Mouse (Mus musculus): ENCODE data around the gene Npas2. TPM values are rescaled to one million over a fixed set of nuclear protein-coding genes. Genes with fewer than 3 reads are reported as not detected.
A peak's percentile ranks its signal among the peaks of the same experiment; 100 is the strongest.

The Npas2 gene
- total RNA-seq, 2 experiments from 2014 or later, result 65.7 to 75.6 TPM

GRCm38 (mm10) chr1:39317935-39318334, 124.4 kb downstream of the Npas2 start:
- intact Hi-C loops (cut with DNase I), result loop anchor here (5.0 kb wide), 2 partner anchors 126 to 221 kb away; partner anchors contain the start of gene Npas2
- H3K27ac ChIP-seq, result peak overlapping the region; percentile 83
- no peak for TF ChIP-seq CTCF (IDR thresholded peaks at IDR 0.05)
- DNase-seq (ENCODE audit: extremely low spot score in 1 of 2, low spot score in 2 of 2), result no peak
- H3K4me3 ChIP-seq, result no peak overlapping the region

- TF ChIP-seq CTCF (IDR thresholded peaks at IDR 0.05), result no peak
- intact Hi-C loops (cut with DNase I), result loop anchor here (5.0 kb wide), 2 partner anchors 127 to 222 kb away; partner anchors contain the start of gene Npas2
- Histone ChIP-seq H3K27ac (peak overlapping the region; percentile 83), H3K4me3 (no peak overlapping the region)
- peak; percentile 33 to 36 for DNase-seq (ENCODE audit: extremely low spot score in 1 of 2, low spot score in 2 of 2)
Measured at GRCm38 (mm10) chr1:39318870-39319269, 125.3 kb downstream of the Npas2 start.

DNA sequence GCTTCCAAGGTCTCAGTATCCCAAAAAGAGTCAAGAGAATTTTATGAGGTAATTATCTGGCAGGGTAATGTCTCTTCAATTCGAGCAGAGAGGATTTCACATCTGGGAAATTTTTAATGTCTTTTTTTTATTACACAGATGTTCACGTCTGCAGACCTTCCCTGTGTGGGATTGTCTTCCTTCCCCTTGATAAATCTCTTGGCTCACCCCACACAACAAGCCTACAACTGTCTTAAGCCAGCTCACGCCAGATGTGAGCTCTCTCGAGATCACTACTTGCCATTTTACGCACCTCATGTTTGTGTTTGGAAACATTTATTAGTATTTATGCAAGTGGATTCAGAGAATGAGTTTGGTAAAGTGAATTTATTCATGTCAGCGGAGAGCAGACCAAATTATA, 128.4 kb downstream of the Npas2 start:
- intact Hi-C loops (cut with DNase I), result no loop called here

DNA sequence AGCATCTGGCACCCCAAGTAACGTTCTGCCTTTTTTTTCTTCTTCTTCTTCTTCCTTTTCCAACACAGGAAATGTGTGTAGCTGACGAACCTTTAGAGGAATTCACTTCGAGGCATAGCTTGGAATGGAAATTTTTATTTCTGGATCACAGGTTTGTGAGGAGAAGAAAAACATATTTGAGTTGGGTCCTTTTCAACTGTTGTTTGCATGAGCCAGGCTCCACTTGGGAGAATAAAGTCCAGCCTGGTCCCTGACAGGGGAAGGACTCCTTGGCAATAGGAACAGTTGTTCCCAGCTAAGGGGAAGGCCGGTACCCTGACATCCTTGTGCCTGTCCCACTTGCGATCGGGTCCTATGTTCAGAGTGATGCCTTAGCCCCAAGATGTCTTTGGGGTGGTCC, 131.7 kb downstream of the Npas2 start:
- Histone ChIP-seq H3K4me3 (no peak overlapping the region), H3K27ac (no peak overlapping the region)
- TF ChIP-seq CTCF (IDR thresholded peaks at IDR 0.05), result no peak
- no peak for DNase-seq (ENCODE audit: extremely low spot score in 1 of 2, low spot score in 2 of 2)
- intact Hi-C loops (cut with DNase I), result no loop called here

More for the DNA sequence above, 128.4 kb downstream of the Npas2 start:
- Histone ChIP-seq H3K27ac (no peak overlapping the region), H3K4me3 (no peak overlapping the region)
- no peak for DNase-seq (ENCODE audit: extremely low spot score in 1 of 2, low spot score in 2 of 2)
- TF ChIP-seq CTCF (IDR thresholded peaks at IDR 0.05), result no peak

- TF ChIP-seq CTCF (IDR thresholded peaks at IDR 0.05), result no peak
- no peak overlapping the region for H3K4me3 ChIP-seq
- intact Hi-C loops (cut with DNase I), result no loop called here
- DNase-seq (ENCODE audit: extremely low spot score in 1 of 2, low spot score in 2 of 2), result peak in 1 of 2 experiments; percentile 26
- H3K27ac ChIP-seq, result peak overlapping the region; percentile 24; the same call in 1 of the 2 replicates
Measured at GRCm38 (mm10) chr1:39327546-39327945, 134.0 kb downstream of the Npas2 start.

- intact Hi-C loops (cut with DNase I), result no loop called here
- Histone ChIP-seq H3K27ac (no peak overlapping the region), H3K4me3 (no peak overlapping the region)
- TF ChIP-seq CTCF (IDR thresholded peaks at IDR 0.05), result no peak
- no peak for DNase-seq (ENCODE audit: extremely low spot score in 1 of 2, low spot score in 2 of 2)
Measured at GRCm38 (mm10) chr1:39330857-39331594, 137.5 kb downstream of the Npas2 start.

- TF ChIP-seq CTCF (IDR thresholded peaks at IDR 0.05), result no peak
- H3K4me3 ChIP-seq, result no peak overlapping the region
- intact Hi-C loops (cut with DNase I), result no loop called here
Measured at GRCm38 (mm10) chr1:39332456-39332855, 138.9 kb downstream of the Npas2 start.

GRCm38 (mm10) chr1:39335561-39336196, 142.1 kb downstream of the Npas2 start:
- intact Hi-C loops (cut with DNase I), result loop anchor here (5.0 kb wide), 1 partner anchor 238 kb away; no protein-coding TSS in a partner anchor

More at GRCm38 (mm10) chr1:39332456-39332855, 138.9 kb downstream of the Npas2 start:
- no peak overlapping the region for H3K27ac ChIP-seq
- DNase-seq (ENCODE audit: extremely low spot score in 1 of 2, low spot score in 2 of 2), result no peak

DNA sequence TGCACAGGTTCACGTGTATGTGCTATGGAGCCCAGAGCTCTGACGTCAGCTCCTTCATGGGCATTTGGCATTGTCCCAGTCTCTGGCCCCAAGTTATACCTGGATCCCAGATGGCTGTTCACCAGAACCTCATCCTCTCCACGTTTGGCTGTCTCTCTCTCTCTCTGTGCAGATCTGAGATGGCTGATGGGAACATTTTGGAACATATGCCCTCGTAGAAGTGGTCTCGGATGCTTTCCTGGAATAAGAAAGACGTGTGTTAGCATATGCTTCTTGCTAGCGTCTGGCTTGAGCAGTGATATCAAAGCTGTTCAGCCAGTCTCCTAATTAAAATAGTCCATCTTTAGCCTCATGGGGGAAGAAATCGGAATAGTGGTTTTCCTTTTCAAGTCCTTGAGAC, 143.3 kb downstream of the Npas2 start:
- TF ChIP-seq CTCF (IDR thresholded peaks at IDR 0.05), result no peak
- no peak for DNase-seq (ENCODE audit: extremely low spot score in 1 of 2, low spot score in 2 of 2)
- intact Hi-C loops (cut with DNase I), result loop anchor here (5.0 kb wide), 1 partner anchor 239 kb away; no protein-coding TSS in a partner anchor
- no peak overlapping the region; the same call in 1 of the 2 replicates for H3K27ac ChIP-seq
- H3K4me3 ChIP-seq, result no peak overlapping the region

More at GRCm38 (mm10) chr1:39335561-39336196, 142.1 kb downstream of the Npas2 start:
- DNase-seq (ENCODE audit: extremely low spot score in 1 of 2, low spot score in 2 of 2), result no peak
- Histone ChIP-seq H3K27ac (no peak overlapping the region; the same call in 1 of the 2 replicates), H3K4me3 (no peak overlapping the region)
- no peak for TF ChIP-seq CTCF (IDR thresholded peaks at IDR 0.05)

DNA sequence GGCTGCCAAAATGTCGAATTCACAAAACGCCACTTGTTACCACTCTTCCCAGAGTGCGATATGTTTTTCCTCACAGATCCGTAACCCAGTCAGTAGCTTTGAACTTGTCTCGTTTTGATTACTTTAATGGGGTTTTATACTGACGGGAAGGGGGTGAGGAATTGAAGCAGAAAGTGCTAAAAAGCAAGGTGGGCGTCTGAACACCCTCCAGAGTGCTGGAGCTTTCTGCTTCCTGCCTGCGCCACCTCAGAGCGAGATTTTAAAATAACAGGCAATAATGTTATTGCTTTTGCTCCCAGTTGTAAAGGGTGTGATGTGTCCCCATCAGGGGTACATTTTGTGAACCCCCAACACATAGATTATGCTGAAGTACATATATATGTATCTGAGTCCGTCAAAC, 145.3 kb downstream of the Npas2 start:
- Histone ChIP-seq H3K27ac (peak overlapping the region; percentile 82), H3K4me3 (no peak overlapping the region)
- intact Hi-C loops (cut with DNase I), result loop anchor here (5.0 kb wide), 1 partner anchor 242 kb away; no protein-coding TSS in a partner anchor
- DNase-seq (ENCODE audit: extremely low spot score in 1 of 2, low spot score in 2 of 2), result no peak
- no peak for TF ChIP-seq CTCF (IDR thresholded peaks at IDR 0.05)

GRCm38 (mm10) chr1:39339455-39339854, 145.9 kb downstream of the Npas2 start:
- intact Hi-C loops (cut with DNase I), result loop anchor here (5.0 kb wide), 1 partner anchor 242 kb away; no protein-coding TSS in a partner anchor
- DNase-seq (ENCODE audit: extremely low spot score in 1 of 2, low spot score in 2 of 2), result no peak
- no peak overlapping the region for H3K4me3 ChIP-seq
- TF ChIP-seq CTCF (IDR thresholded peaks at IDR 0.05), result no peak
- peak overlapping the region; percentile 82 for H3K27ac ChIP-seq

- Histone ChIP-seq H3K4me3 (no peak overlapping the region), H3K27ac (no peak overlapping the region; the same call in none of the 2 replicates)
- DNase-seq (ENCODE audit: extremely low spot score in 1 of 2, low spot score in 2 of 2), result no peak
- no peak for TF ChIP-seq CTCF (IDR thresholded peaks at IDR 0.05)
- intact Hi-C loops (cut with DNase I), result loop anchor here (1.0 to 5.0 kb wide), 4 partner anchors 83 to 339 kb away; no protein-coding TSS in a partner anchor
Measured at GRCm38 (mm10) chr1:39340156-39340555, 146.6 kb downstream of the Npas2 start.
